Mouse (Mus musculus): Measurements from ENCODE around the gene Ptprf.
A peak's percentile ranks its signal among the peaks of the same experiment; 100 is the strongest.

Ptprf gene

GRCm38 (mm10) chr4:118291231-118291630, at the start of gene Ptprf:
Gene Ptprf (minus strand): TSS chr4:118291405.
- DNase-seq (ENCODE audit: low read depth, low spot score): no peak
- H3K36me3 ChIP-seq (ENCODE audit: control insufficient read depth, insufficient read depth, low read length, poor library complexity, severe bottlenecking): no peaks in the 10 kb centered on the region
- H3K27me3 ChIP-seq (ENCODE audit: control insufficient read depth, insufficient read depth, low read length, poor library complexity, severe bottlenecking): no peaks in the 10 kb centered on the region

DNA sequence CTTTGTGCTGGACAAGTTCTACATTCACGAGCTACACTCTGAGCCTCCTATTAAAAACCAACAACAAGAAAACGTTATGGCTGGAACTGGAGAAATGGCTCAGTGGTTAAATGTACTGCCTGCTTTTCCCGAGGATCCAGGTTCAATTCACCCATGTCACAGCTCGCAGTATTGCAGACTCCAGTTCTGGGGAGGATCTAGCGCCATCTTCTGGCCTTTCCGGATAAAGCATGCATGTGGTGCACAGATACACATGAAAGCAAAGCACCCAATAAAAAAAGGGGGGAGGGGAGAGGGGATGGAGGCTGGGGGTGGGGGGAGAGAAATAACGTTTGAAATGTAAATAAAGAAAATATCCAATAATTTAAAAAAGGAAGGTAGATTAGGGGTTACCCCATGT, 45.5 kb upstream of the Ptprf start:
- Histone ChIP-seq H3K36me3 (ENCODE audit: control insufficient read depth, insufficient read depth, low read length, poor library complexity, severe bottlenecking) (no peaks in the 10 kb centered on the region), H3K27me3 (ENCODE audit: control insufficient read depth, insufficient read depth, low read length, poor library complexity, severe bottlenecking) (no peaks in the 10 kb centered on the region)
- DNase-seq (ENCODE audit: low read depth, low spot score): peak; percentile 53

DNA sequence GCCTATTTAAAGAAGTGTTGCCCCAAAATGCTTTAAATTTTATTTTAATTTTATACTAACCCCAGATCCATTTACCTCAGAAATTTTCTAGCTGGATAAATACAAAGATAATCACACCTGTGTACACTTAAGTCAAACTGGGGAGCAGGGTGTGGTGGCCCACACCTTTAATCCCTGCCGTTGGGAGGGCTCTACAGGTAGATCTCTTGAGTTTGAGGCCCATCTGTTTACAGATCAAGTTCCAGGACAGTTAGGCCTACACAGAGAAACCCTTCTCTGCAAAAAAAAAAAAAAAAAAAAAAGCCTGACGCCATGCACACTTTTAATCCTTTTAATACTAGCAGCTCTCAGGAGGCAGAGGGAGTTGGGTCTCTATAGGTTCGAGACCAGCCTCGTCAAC, 44.8 kb upstream of the Ptprf start:
- no peaks in the 10 kb centered on the region for H3K27me3 ChIP-seq (ENCODE audit: control insufficient read depth, insufficient read depth, low read length, poor library complexity, severe bottlenecking)
- no peaks in the 10 kb centered on the region for H3K36me3 ChIP-seq (ENCODE audit: control insufficient read depth, insufficient read depth, low read length, poor library complexity, severe bottlenecking)
- DNase-seq (ENCODE audit: low read depth, low spot score): no peak

GRCm38 (mm10) chr4:118331777-118332176, 40.6 kb upstream of the Ptprf start:
- Histone ChIP-seq H3K36me3 (ENCODE audit: control insufficient read depth, insufficient read depth, low read length, poor library complexity, severe bottlenecking) (no peaks in the 10 kb centered on the region), H3K27me3 (ENCODE audit: control insufficient read depth, insufficient read depth, low read length, poor library complexity, severe bottlenecking) (no peaks in the 10 kb centered on the region)
- DNase-seq (ENCODE audit: low read depth, low spot score): no peak

- H3K27me3 ChIP-seq (ENCODE audit: control insufficient read depth, insufficient read depth, low read length, poor library complexity, severe bottlenecking): no peaks in the 10 kb centered on the region
- H3K36me3 ChIP-seq (ENCODE audit: control insufficient read depth, insufficient read depth, low read length, poor library complexity, severe bottlenecking): no peaks in the 10 kb centered on the region
- DNase-seq (ENCODE audit: low read depth, low spot score): no peak
Measured at GRCm38 (mm10) chr4:118326476-118326875, 35.3 kb upstream of the Ptprf start.

- H3K36me3 ChIP-seq (ENCODE audit: control insufficient read depth, insufficient read depth, low read length, poor library complexity, severe bottlenecking): no peaks in the 10 kb centered on the region
- H3K27me3 ChIP-seq (ENCODE audit: control insufficient read depth, insufficient read depth, low read length, poor library complexity, severe bottlenecking): no peaks in the 10 kb centered on the region
- no peak for DNase-seq (ENCODE audit: low read depth, low spot score)
Measured at GRCm38 (mm10) chr4:118320636-118321035, 29.4 kb upstream of the Ptprf start.

- no peak for DNase-seq (ENCODE audit: low read depth, low spot score)
- Histone ChIP-seq H3K36me3 (ENCODE audit: control insufficient read depth, insufficient read depth, low read length, poor library complexity, severe bottlenecking) (no peaks in the 10 kb centered on the region), H3K27me3 (ENCODE audit: control insufficient read depth, insufficient read depth, low read length, poor library complexity, severe bottlenecking) (no peaks in the 10 kb centered on the region)
Measured at GRCm38 (mm10) chr4:118319706-118320344, 28.6 kb upstream of the Ptprf start.

- Histone ChIP-seq H3K36me3 (ENCODE audit: control insufficient read depth, insufficient read depth, low read length, poor library complexity, severe bottlenecking) (no peaks in the 10 kb centered on the region), H3K27me3 (ENCODE audit: control insufficient read depth, insufficient read depth, low read length, poor library complexity, severe bottlenecking) (no peaks in the 10 kb centered on the region)
- DNase-seq (ENCODE audit: low read depth, low spot score): no peak
Measured at GRCm38 (mm10) chr4:118316662-118317061, 25.5 kb upstream of the Ptprf start.

GRCm38 (mm10) chr4:118315286-118315685, 24.1 kb upstream of the Ptprf start:
- DNase-seq (ENCODE audit: low read depth, low spot score): no peak
- no peaks in the 10 kb centered on the region for H3K36me3 ChIP-seq (ENCODE audit: control insufficient read depth, insufficient read depth, low read length, poor library complexity, severe bottlenecking)
- H3K27me3 ChIP-seq (ENCODE audit: control insufficient read depth, insufficient read depth, low read length, poor library complexity, severe bottlenecking): no peaks in the 10 kb centered on the region

DNA sequence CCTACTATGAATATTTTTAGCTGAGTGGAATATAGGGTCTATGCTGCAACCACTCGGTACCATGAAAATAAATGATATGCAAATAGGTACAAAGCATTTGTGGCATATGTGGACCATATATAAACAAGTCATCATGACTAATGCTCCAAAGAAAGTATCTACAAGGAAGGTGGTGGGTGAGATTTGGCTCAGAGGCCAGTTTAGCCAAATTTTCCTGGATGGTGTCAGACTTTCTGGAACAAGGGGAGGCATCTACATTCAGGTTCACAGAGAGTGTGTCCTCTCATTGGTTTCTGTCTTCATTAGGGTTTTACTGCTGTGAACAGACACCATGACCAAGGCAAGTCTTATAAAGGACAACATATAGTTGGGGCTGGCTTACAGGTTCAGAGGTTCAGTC, 19.3 kb upstream of the Ptprf start:
- no peak for DNase-seq (ENCODE audit: low read depth, low spot score)
- Histone ChIP-seq H3K36me3 (ENCODE audit: control insufficient read depth, insufficient read depth, low read length, poor library complexity, severe bottlenecking) (no peaks in the 10 kb centered on the region), H3K27me3 (ENCODE audit: control insufficient read depth, insufficient read depth, low read length, poor library complexity, severe bottlenecking) (no peaks in the 10 kb centered on the region)

DNA sequence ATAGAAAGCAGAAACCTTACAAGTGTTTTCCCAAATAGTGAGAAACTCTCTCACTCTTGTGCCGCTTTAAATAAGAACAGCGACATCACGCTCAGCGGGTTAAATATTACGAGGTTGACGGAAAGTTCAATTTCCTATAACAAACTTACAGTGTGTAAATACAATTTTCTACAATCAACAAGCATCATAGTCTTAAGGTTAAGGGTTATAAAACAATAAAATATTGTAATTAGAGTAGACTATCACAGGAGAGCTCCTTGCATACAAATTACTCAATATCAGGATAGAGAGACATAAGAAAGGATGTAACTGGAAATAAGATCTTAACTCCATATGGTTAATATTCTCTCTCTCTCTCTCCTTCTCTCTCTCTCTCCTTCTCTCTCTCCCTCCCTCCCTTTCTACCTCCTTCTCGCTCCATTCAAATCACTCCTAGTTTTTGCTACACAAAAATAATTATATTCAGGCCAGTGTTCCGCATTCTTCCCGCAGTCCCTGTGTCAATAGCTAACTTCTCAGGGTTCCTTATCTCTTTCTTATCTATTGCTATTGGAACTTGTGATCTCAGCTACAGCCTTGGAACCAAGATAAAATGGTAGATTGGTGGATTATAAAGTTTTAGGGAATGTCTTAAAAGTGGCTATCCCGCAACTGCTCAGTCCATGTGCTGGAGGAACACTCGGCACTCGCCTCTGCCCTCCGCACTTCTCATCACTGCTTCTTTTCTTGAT, 16.5 kb upstream of the Ptprf start:
- Histone ChIP-seq H3K36me3 (ENCODE audit: control insufficient read depth, insufficient read depth, low read length, poor library complexity, severe bottlenecking) (no peaks in the 10 kb centered on the region), H3K27me3 (ENCODE audit: control insufficient read depth, insufficient read depth, low read length, poor library complexity, severe bottlenecking) (no peaks in the 10 kb centered on the region)
- no peak for DNase-seq (ENCODE audit: low read depth, low spot score)

DNA sequence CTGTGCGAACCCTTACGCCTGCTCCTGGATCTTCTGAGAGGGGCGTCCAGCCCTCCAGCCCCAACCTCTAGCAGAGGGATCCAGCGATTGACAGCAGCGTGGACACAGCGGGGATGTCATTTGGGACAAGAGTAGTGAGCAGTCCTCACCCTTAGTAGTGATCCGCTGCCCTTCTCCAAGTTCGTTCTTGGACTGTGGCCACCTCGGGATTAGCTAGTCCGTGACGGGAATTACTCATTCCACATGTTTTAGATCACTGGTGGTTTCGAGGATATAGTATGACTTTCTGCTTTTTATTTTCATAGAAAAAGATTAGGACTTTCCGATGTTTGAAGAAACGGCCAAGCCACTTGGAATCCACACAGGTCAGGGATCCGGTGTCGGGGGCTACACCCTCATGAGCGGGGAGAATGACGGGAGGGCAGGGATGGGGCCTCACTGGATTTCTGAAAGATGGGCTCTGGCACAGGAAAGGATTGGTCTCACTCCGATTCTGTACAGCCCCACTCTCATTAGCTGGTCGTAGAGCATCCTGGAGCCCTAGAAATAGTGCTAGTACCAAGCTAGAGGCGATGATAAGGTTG, 15.0 kb upstream of the Ptprf start:
- Histone ChIP-seq H3K27me3 (ENCODE audit: control insufficient read depth, insufficient read depth, low read length, poor library complexity, severe bottlenecking) (no peaks in the 10 kb centered on the region), H3K36me3 (ENCODE audit: control insufficient read depth, insufficient read depth, low read length, poor library complexity, severe bottlenecking) (no peaks in the 10 kb centered on the region)
- DNase-seq (ENCODE audit: low read depth, low spot score): no peak

DNA sequence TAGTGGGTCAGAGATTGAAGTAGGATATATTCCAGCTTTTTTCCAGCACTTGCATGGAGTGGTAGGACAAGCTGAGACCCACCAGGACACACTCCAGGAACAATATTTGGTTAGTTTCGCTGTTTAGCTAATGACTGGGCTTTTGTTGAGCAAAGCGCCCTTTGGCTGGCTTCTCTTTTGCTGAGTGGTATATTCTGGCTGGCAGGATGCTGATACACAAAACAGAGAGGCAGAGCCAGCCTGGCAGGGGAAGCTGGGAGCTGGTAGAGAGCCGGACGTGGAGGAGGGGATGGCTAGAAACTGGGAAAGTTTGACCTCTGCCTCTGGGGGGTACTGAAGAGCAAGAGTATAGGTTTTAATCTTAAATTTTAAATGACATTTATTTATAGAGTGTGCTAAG, 13.8 kb upstream of the Ptprf start:
- H3K36me3 ChIP-seq (ENCODE audit: control insufficient read depth, insufficient read depth, low read length, poor library complexity, severe bottlenecking): no peaks in the 10 kb centered on the region
- H3K27me3 ChIP-seq (ENCODE audit: control insufficient read depth, insufficient read depth, low read length, poor library complexity, severe bottlenecking): no peaks in the 10 kb centered on the region
- DNase-seq (ENCODE audit: low read depth, low spot score): no peak

DNA sequence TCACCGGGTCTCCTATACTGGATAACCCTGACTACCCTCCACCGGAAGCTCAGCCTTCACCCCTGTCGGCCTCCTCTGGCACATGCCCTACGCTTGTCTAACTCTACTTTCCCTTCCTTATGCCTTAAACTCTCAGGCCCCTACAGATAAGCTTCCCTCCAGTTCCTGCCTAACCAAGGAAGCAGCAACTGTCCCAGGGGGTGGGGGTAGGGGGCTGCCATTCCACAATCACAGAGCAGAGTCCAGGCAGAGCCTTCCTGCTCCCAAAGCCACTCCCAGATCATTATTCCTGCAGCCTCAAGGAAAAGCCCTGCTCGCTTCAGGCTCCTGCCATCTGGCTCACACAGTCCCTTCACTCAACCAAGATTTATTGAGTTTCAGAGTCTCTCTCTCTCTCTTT, 6.6 kb upstream of the Ptprf start:
- H3K36me3 ChIP-seq (ENCODE audit: control insufficient read depth, insufficient read depth, low read length, poor library complexity, severe bottlenecking): no peaks in the 10 kb centered on the region
- no peaks in the 10 kb centered on the region; the same call in 1 of the 2 replicates for H3K27me3 ChIP-seq (ENCODE audit: control insufficient read depth, insufficient read depth, low read length, poor library complexity, severe bottlenecking)
- no peak for DNase-seq (ENCODE audit: low read depth, low spot score)

Measured in splenic B cell, adult 2 months (primary cell).